Mouse (Mus musculus) myocyte (in vitro differentiated cells): ENCODE measurements around the gene Tepp. TPM values are rescaled to one million over a fixed set of nuclear protein-coding genes. Genes with fewer than 3 reads are reported as not detected.

Source experiments
- H3K27me3 ChIP-seq: one replicate; pipeline ENCODE4 v1.6.1; 2011; ENCODE audit not compliant: control insufficient read depth, insufficient read depth, insufficient read length
- H3K36me3 ChIP-seq: one replicate; pipeline ENCODE4 v1.6.1; 2011; ENCODE audit not compliant: control insufficient read depth, insufficient read depth
- H3K4me2 ChIP-seq: one replicate; pipeline ENCODE4 v1.6.1; 2011; ENCODE audit warnings: low read depth, control low read depth
- H3K4me3 ChIP-seq: one replicate; pipeline ENCODE4 v1.5.1; 2011; ENCODE audit warnings: mild to moderate bottlenecking, control low read depth, moderate library complexity
- H3K79me2 ChIP-seq: one replicate; pipeline ENCODE4 v1.6.1; 2011; ENCODE audit not compliant: control insufficient read depth, insufficient read depth
- H3ac ChIP-seq: one replicate; pipeline ENCODE4 v1.6.1; 2011; ENCODE audit not compliant: control insufficient read depth, insufficient read length
- CEBPB ChIP-seq: IDR thresholded peaks from 2 replicates; pipeline ENCODE4 v1.6.1; 2011; ENCODE audit warnings: mild to moderate bottlenecking, moderate library complexity; ENCODE audit not compliant: poor library complexity, insufficient read depth, severe bottlenecking
- E2F4 ChIP-seq: IDR thresholded peaks from one replicate; pipeline ENCODE4 v1.6.1; 2011; ENCODE audit warnings: mild to moderate bottlenecking, control low read depth, moderate library complexity; ENCODE audit not compliant: insufficient read depth
- MAX ChIP-seq: IDR thresholded peaks from one replicate; pipeline ENCODE4 v1.6.1; 2011; ENCODE audit warnings: low read depth, mild to moderate bottlenecking, control low read depth
- MYOD1 ChIP-seq, 3 experiments: IDR thresholded peaks; one replicate each; pipeline ENCODE4 v1.6.1; 2011; ENCODE audit warnings: control low read depth in 2 of 3, low read depth in 2 of 3, mild to moderate bottlenecking in 2 of 3, moderate library complexity in 1 of 3; ENCODE audit not compliant: insufficient read length in 2 of 3, control insufficient read depth in 1 of 3
- MYOG ChIP-seq, 3 experiments: IDR thresholded peaks; one replicate each; pipeline ENCODE4 v1.6.1; 2011; ENCODE audit warnings: control low read depth in 2 of 3, low read depth in 2 of 3, mild to moderate bottlenecking in 2 of 3; ENCODE audit not compliant: insufficient read length in 2 of 3, control insufficient read depth in 1 of 3, insufficient read depth in 1 of 3
- POLR2A ChIP-seq: IDR thresholded peaks from one replicate; pipeline ENCODE4 v1.6.1; 2011; ENCODE audit warnings: low read depth, mild to moderate bottlenecking, control low read depth, moderate library complexity; ENCODE audit not compliant: insufficient read length
- POLR2AphosphoS2 ChIP-seq: IDR thresholded peaks from one replicate; pipeline ENCODE4 v1.6.1; 2011; ENCODE audit warnings: low read depth, control low read depth; ENCODE audit not compliant: insufficient read length
- REST ChIP-seq: IDR thresholded peaks from one replicate; pipeline ENCODE4 v1.6.1; 2011; ENCODE audit warnings: mild to moderate bottlenecking, control low read depth, moderate library complexity; ENCODE audit not compliant: insufficient read depth, insufficient read length
- SRF ChIP-seq: IDR thresholded peaks from one replicate; pipeline ENCODE4 v1.6.1; 2011; ENCODE audit warnings: low read depth; ENCODE audit not compliant: control insufficient read depth, insufficient read length
- TCF12 ChIP-seq: IDR thresholded peaks from one replicate; pipeline ENCODE4 v1.6.1; 2011; ENCODE audit warnings: mild to moderate bottlenecking, control low read depth; ENCODE audit not compliant: poor library complexity, insufficient read depth, severe bottlenecking
- TCF3 ChIP-seq: IDR thresholded peaks from one replicate; pipeline ENCODE4 v1.6.1; 2011; ENCODE audit warnings: low read depth, control low read depth; ENCODE audit not compliant: insufficient read length
- USF1 ChIP-seq: IDR thresholded peaks from one replicate; pipeline ENCODE4 v1.6.1; 2011; ENCODE audit warnings: low read depth, mild to moderate bottlenecking, control low read depth, moderate library complexity
- polyA plus RNA-seq: library from polyadenylated mRNA; unstranded; fragments of >200 nt; fragmentation: generic; extraction: Trizol; gene quantifications from one replicate; pipeline ENCODE4 v1.2.1, GENCODE M21; 2012; ENCODE audit warnings: missing spikeins

The Tepp gene
- polyA plus RNA-seq, 1 experiment = not detected

GRCm38 (mm10) chr8:95302410-95302809 is 8.0 kb upstream of the Tepp start:
- no peaks in the 10 kb centered on the region for H3K79me2 ChIP-seq
- TF ChIP-seq POLR2A = no peak
- no peak for TF ChIP-seq E2F4
- TF ChIP-seq REST = no peak
- TF ChIP-seq USF1 = no peak
- no peak for TF ChIP-seq CEBPB
- no peak for TF ChIP-seq TCF3
- no peak for TF ChIP-seq MAX
- no peak for TF ChIP-seq POLR2AphosphoS2
- TF ChIP-seq TCF12 = no peak
- TF ChIP-seq SRF = no peak
- TF ChIP-seq MYOG (IDR thresholded peaks at IDR 0.05; ENCODE audit: control insufficient read depth in 1 of 3, insufficient read depth in 1 of 3, insufficient read length in 2 of 3, low read depth in 2 of 3) = no peak
- no peak for TF ChIP-seq MYOD1 (IDR thresholded peaks at IDR 0.05; ENCODE audit: control insufficient read depth in 1 of 3, insufficient read length in 2 of 3, low read depth in 2 of 3)
- peaks cover 14% of the 10 kb centered on the region for H3K27me3 ChIP-seq

GRCm38 (mm10) chr8:95305526-95305925 is 4.8 kb upstream of the Tepp start:
- Histone ChIP-seq H3K36me3 (no peaks in the 10 kb centered on the region), H3K27me3 (peaks cover 4% of the 10 kb centered on the region), H3K4me3 (no peak overlapping the region), H3ac (no peak overlapping the region), H3K79me2 (no peaks in the 10 kb centered on the region), H3K4me2 (no peak overlapping the region)
- no peak for TF ChIP-seq USF1
- no peak for TF ChIP-seq REST
- TF ChIP-seq TCF12 = no peak
- no peak for TF ChIP-seq MAX
- no peak for TF ChIP-seq POLR2AphosphoS2
- TF ChIP-seq POLR2A = no peak
- TF ChIP-seq E2F4 = no peak
- no peak for TF ChIP-seq CEBPB

More at GRCm38 (mm10) chr8:95302410-95302809, 8.0 kb upstream of the Tepp start:
- no peak overlapping the region for H3K4me3 ChIP-seq
- no peak overlapping the region for H3K4me2 ChIP-seq
- H3K36me3 ChIP-seq = no peaks in the 10 kb centered on the region
- H3ac ChIP-seq = no peak overlapping the region

GRCm38 (mm10) chr8:95306431-95306830 is 3.9 kb upstream of the Tepp start, which contains the start of gene Cngb1:
TSS of gene Cngb1 (minus strand) at chr8:95306585.
- TF ChIP-seq CEBPB (no peak), E2F4 (no peak), POLR2AphosphoS2 (no peak), REST (no peak), SRF (no peak), TCF12 (no peak), USF1 (no peak), MYOG (IDR thresholded peaks at IDR 0.05; ENCODE audit: control insufficient read depth in 1 of 3, insufficient read depth in 1 of 3, insufficient read length in 2 of 3, low read depth in 2 of 3) (no peak), TCF3 (no peak)
- Histone ChIP-seq H3K4me2 (no peak within 1 kb of the TSS), H3ac (no peak within 1 kb of the TSS), H3K4me3 (no peak within 1 kb of the TSS), H3K36me3 (no peaks in the 10 kb centered on the region), H3K27me3 (peaks cover 4% of the 10 kb centered on the region), H3K79me2 (no peaks in the 10 kb centered on the region)

DNA sequence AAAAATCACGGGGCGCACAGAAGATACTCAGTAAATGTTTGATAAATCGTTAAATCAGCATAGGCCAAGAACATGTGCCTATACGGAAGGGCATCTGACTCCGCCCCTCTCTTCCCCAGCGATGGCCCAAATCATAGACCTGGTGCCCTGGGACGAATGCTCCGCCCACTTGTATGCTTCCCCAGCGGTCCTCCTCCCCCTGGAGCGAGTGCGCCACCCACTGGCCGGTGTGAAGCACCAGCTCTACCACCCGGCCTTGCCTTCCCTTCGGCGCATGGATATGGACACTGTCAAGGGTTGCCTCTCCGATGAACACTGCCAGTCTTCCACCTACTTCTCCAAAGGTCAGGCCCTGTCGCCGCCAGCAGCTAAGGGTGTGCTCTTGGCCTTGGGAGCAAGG is 2.5 kb downstream of the Tepp start:
- no peaks in the 10 kb centered on the region for H3K79me2 ChIP-seq
- no peaks in the 10 kb centered on the region for H3K27me3 ChIP-seq
- H3K4me3 ChIP-seq = no peak overlapping the region
- no peak overlapping the region for H3ac ChIP-seq
- no peak for TF ChIP-seq SRF
- no peak for TF ChIP-seq TCF3
- TF ChIP-seq REST = no peak
- no peak for TF ChIP-seq MAX
- TF ChIP-seq CEBPB = no peak
- no peak for TF ChIP-seq MYOD1 (IDR thresholded peaks at IDR 0.05; ENCODE audit: control insufficient read depth in 1 of 3, insufficient read length in 2 of 3, low read depth in 2 of 3)
- no peak for TF ChIP-seq POLR2A
- TF ChIP-seq POLR2AphosphoS2 = no peak
- TF ChIP-seq E2F4 = no peak
- TF ChIP-seq TCF12 = no peak
- TF ChIP-seq USF1 = no peak
- no peak for TF ChIP-seq MYOG (IDR thresholded peaks at IDR 0.05; ENCODE audit: control insufficient read depth in 1 of 3, insufficient read depth in 1 of 3, insufficient read length in 2 of 3, low read depth in 2 of 3)
- no peaks in the 10 kb centered on the region for H3K36me3 ChIP-seq
- no peak overlapping the region for H3K4me2 ChIP-seq

DNA sequence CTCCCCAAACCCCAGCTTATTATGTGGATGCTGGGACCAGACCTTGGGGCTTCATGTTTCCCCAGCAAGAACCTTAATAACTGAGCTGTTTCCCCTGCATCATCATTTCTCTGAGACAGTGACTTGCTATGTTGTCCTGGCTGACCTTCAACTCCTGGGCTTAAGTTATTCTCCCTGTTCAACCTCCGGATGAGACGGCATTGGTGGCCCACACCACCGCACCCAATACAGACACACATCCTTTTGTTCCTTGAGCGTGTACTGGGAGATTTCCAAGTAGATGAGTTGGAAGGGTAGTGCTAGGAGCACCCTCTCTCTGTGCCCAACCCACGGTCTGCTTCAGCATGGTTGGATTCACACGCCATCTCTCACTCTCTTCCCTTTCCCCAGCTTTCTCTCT is 3.5 kb downstream of the Tepp start:
- TF ChIP-seq MYOD1 (IDR thresholded peaks at IDR 0.05; ENCODE audit: control insufficient read depth in 1 of 3, insufficient read length in 2 of 3, low read depth in 2 of 3) = no peak
- no peaks in the 10 kb centered on the region for H3K27me3 ChIP-seq

More for the DNA sequence above, 3.5 kb downstream of the Tepp start:
- Histone ChIP-seq H3K4me2 (no peak overlapping the region), H3K36me3 (no peaks in the 10 kb centered on the region), H3K4me3 (no peak overlapping the region), H3K79me2 (no peaks in the 10 kb centered on the region), H3ac (no peak overlapping the region)
